Mouse (Mus musculus) heart, postnatal 36 days (tissue): ENCODE measurements around the gene Cfap77. TPM values are rescaled to one million over a fixed set of nuclear protein-coding genes. Genes with fewer than 3 reads are reported as not detected.
"Not testable (repeated sequence)": the region's sequence is repeated elsewhere in the genome, so short reads cannot be mapped to it uniquely, and the experiment has no call there.

Source experiments
- DNase-seq, 2 experiments: peaks; one replicate each; pipeline ENCODE4 v3.0.0; 2021 to 2022
- intact Hi-C: fragments of 180-260 bp; cut with DNase I; formaldehyde crosslinking; loops from one replicate; pipeline ENCODE4 v1.15.1; 2025
- total RNA-seq, 2 experiments: library from RNA; stranded (reverse); gene quantifications; 2 replicates each; pipeline ENCODE4 v1.2.3; 2021

The Cfap77 gene
- total RNA-seq: not detected

DNA sequence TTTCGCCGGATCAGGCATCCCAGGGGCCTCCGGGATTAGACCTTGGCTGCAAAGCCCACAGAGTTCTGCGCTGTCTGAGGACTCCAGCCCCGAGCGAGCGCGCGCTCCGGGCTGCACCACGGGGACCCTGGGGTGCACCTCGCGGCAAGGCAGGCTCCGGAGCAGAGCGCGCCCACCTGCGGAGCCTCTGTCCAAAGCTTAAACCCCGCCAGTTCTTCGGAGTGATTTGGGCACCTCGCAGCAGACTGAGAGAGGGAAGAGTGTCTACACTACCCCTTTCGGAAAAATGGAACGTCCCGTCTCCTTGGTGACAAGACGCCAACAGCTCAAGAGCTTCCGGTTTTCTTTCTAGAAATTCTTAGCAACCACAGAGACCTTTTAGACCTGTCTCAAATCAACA lies at the start of gene Cfap77:
Gene Cfap77 (minus strand): TSS at position 76 of the 400 bp plus-strand sequence.
- intact Hi-C loops: loop anchor here (5.0 kb wide), 1 partner anchor 213 kb away; the partner anchor contains the start of genes Ddx31 and Gtf3c4
- peak; percentile 64 to 70 for DNase-seq

GRCm38 (mm10) chr2:29102416-29103377 lies 47.8 kb upstream of the Cfap77 start:
- intact Hi-C loops: not testable (repeated sequence)
- peak in 1 of 2 experiments; percentile 6 for DNase-seq

- intact Hi-C loops: no loop called here
- peak; percentile 9 to 14 for DNase-seq
These were observed 46.1 kb upstream of the Cfap77 start for GRCm38 (mm10) chr2:29100822-29101534.

DNA sequence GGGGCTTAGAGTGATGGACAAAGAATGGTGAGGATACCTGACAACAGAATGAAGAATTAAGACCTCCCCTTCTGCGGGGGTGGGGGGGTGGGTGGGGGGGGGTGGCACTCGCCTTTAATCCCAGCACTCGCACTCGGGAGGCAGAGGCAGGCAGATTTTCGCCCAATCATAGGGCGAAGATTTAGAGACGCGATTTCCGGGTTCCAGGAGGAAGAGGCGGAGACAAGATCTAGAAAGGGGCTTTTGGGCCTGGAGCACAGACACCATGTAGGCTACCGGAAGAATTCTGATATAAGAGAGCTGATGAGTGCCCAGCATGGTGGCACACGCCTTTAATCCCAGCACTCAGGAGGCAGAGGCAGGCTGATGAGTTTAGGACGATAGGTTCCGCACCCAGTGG lies 44.8 kb upstream of the Cfap77 start:
- no peak for DNase-seq
- intact Hi-C loops: no loop called here

DNA sequence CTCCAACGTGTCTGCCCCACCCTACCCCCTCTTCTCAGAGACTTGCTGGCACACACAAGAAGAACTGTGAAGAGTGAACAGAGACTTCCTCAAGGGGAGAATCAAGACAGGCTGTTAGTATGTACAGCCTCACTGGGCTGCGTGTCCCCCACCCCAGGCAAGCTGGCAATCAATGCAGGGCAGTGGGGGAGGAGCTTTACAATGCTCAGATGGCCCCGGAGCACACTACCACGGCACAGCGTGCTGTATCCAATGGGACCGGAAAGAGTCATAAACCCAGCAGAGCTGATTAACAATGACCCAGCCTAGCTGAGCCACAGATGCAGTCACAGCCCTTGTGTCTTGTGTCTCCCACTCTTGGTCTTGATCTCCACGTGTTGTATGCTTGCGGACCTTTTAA lies 43.9 kb upstream of the Cfap77 start:
- intact Hi-C loops: no loop called here
- no peak for DNase-seq

DNA sequence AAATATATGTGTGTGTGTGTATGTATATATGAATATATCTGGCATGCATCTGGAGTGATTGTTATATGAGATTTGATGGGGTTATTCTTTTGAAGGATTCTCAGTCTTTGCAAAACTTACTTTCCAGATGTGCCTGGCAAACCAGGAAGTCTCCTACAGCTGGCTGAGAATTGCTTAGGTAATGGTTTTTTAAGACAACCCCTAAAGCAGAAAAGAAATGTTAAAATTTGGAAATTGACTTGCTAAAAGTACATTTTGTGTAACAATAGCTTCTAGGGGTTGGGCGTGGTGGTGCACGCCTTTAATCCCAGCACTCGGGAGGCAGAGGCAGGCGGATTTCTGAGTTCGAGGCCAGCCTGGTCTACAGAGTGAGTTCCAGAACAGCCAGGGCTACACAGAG lies 43.1 kb upstream of the Cfap77 start:
- DNase-seq, intact Hi-C loops: not testable (repeated sequence)

- intact Hi-C loops: no loop called here
- no peak for DNase-seq
These were observed 42.6 kb upstream of the Cfap77 start for GRCm38 (mm10) chr2:29097465-29097864.

GRCm38 (mm10) chr2:29096751-29097150 lies 41.9 kb upstream of the Cfap77 start:
- intact Hi-C loops: no loop called here

GRCm38 (mm10) chr2:29095674-29096073 lies 40.8 kb upstream of the Cfap77 start:
- intact Hi-C loops: no loop called here
- DNase-seq: no peak

More at GRCm38 (mm10) chr2:29096751-29097150, 41.9 kb upstream of the Cfap77 start:
- DNase-seq: no peak

DNA sequence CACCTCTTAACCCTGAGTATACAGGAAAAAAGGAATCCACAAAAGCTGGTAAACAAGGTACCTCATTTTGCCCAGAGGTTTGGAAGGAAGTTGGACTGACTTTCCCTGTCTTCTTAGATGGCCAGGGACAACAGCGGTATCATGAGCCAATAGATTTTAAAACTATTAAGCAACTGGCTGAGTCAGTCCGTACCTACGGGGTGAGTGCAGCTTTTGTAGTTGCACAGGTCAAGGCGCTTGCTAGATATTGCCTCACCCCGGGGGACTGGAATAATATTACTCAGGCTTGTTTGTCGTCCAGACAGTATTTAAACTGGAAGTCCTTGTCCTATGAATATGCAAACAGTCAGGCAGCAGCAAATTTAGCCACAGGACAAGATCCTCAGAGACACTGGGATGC lies 34.4 kb upstream of the Cfap77 start:
- DNase-seq, intact Hi-C loops: not testable (repeated sequence)

- DNase-seq: no peak
- intact Hi-C loops: no loop called here
These were observed 31.2 kb upstream of the Cfap77 start for GRCm38 (mm10) chr2:29086026-29086425.

DNA sequence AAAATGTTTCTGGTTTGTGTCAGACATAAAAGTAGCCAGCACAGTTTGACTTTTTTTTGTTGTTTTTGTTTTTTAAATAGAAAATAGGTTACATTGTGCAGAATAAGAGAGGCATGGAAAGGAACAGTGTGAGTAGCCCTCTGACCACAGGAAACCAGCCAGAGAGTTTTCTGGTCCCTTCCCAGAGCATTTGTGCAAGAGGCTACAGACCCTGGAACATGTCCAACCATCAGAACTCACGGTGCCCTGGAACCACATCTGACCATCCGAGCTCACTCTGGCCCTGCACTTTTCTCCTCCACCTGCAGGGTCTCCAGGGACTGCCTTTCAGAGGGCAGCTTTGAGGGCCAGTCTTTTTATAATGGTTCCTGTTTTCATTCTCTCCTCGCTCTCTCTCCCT lies 27.1 kb upstream of the Cfap77 start:
- intact Hi-C loops: no loop called here
- DNase-seq: no peak

DNA sequence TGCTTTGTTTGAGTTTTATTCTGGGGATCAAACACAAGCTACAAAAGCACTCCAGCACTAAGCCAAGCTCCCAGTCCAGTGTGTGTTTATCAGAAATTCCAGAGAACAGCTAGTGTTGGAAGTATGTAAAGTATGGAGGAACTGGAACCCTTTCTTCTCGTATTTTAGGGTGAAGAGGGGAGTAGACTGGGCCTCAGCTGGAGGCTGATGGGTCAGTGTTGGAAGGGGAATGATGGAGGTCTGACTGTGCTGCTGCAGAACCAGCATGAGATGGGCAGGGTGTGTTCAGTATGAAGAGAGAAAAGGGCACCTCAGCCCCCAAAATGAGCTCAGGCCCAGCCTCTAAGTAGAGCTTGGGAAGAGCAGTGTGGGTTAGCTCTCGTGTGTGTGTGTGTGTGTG lies 21.4 kb upstream of the Cfap77 start:
- no peak for DNase-seq
- intact Hi-C loops: no loop called here

DNA sequence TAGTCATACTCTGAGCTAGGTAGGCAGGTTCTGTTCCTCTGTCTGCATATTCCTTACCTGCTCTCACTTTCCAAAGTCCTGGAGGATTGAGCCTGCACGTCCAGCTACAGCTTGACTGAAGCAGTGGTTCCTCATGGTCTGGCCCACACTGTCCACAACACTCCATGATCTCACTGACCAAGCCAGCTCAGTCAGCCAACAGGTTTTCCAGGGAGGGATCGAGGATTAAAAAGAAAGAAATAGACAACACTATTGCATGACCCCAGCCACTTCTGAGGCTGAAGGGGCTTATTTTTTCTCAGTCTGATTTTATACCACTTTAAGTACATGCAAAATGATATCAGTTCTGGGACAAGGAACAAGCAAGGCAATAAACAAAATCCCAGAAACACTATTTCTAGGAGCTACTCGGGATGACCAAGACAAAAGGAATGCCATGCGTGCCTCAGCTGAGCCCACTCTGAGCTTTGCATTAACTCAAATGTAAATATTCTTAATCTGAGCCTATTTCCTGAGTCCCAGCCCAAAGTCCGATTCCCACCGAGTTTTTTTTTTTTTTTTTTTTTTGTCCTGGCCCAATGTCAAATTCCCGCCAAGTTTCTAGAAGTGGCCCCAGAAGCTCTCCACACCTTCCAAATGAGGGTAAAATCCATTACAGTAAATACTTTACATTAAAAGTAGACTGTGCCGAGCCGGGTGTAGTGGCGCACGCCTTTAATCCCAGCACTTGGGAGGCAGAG lies 20.6 kb upstream of the Cfap77 start:
- DNase-seq: no peak
- intact Hi-C loops: no loop called here

DNA sequence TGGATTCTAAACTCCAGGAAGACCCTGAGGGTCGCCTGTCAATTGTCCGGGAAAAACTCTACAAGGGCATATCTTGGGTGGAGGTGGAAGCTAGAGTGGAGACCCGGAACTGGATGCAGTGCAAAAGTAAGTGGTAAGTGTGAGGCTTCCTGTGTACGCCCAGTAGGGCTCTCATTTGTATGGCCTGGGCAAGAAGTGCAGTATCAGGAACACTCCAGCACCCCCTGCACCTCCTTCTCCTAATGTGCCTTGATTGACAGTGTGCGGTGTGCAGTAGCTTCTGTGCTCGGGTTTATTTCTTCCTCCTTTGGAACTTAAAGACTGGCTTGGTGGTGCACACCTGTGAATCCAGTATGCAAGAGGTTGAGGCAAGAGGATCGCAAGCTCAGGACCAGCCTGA lies 19.8 kb upstream of the Cfap77 start:
- intact Hi-C loops: no loop called here
- DNase-seq: no peak

GRCm38 (mm10) chr2:29066410-29066809 lies 11.5 kb upstream of the Cfap77 start:
- no peak for DNase-seq
- intact Hi-C loops: loop anchor here (10.0 kb wide), 1 partner anchor 1532 kb away; no protein-coding TSS in a partner anchor

DNA sequence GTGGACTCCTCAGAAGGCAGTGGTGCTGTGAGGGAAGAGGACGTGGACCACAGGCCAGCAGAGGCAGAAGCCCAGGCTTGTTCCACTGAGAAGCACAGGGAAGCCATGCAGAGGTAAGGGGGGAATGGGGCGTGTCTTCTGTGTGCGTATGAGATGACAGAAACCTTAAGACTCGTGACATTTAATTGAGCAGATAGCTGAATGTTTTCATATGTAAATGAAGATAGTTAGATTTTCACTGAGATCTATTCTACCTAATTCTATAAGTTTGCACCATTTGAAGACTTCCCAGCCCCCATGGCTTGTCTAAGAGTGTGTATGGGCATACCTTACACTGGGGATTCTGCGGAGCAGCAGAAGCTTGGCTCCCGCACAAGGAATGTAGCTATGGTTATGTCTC lies 10.9 kb upstream of the Cfap77 start:
- intact Hi-C loops: loop anchor here (10.0 kb wide), 1 partner anchor 1531 kb away; no protein-coding TSS in a partner anchor
- no peak for DNase-seq

GRCm38 (mm10) chr2:29060135-29060597 lies 5.3 kb upstream of the Cfap77 start, which contains the start of gene Ttf1:
TSS of gene Ttf1 (plus strand) at chr2:29060262.
- peak; percentile 84 to 89 for DNase-seq
- intact Hi-C loops: loop anchor here (2.0 to 10.0 kb wide), 2 partner anchors 65 to 1525 kb away; partner anchors contain the start of gene Setx

GRCm38 (mm10) chr2:29054545-29054935 lies 326 bp downstream of the Cfap77 start:
- intact Hi-C loops: no loop called here

More at GRCm38 (mm10) chr2:29054545-29054935, 326 bp downstream of the Cfap77 start:
- DNase-seq: peak in 1 of 2 experiments; percentile 9
